Mouse (Mus musculus) MEL (cell line): ENCODE measurements at regions not wholly inside any gene's neighbourhood (a gene's known extent, or its start where the extent isn't known, plus 50 kb on each side); places are given as distances from the start of the nearest gene placed in this dataset.

Experiments used
- DNase-seq: peaks from one replicate; pipeline ENCODE4 v3.0.0; 2011; ENCODE audit warnings: low read depth, low spot score
- H3K27ac ChIP-seq: 2 replicates; pipeline ENCODE4 v1.5.1; 2012; ENCODE audit warnings: low read depth, mild to moderate bottlenecking, control low read depth, low read length, moderate library complexity; ENCODE audit not compliant: control insufficient read depth
- H3K27me3 ChIP-seq, 2 experiments: fragments of 150-350 bp in 1 of 2; sonication (generic) in 1 of 2; 2 replicates each; pipeline ENCODE4 v1.6.1; 2012; ENCODE audit warnings: low read length in 2 of 2, mild to moderate bottlenecking in 2 of 2, improper control_type of control experiment in 1 of 2, moderate library complexity in 1 of 2; ENCODE audit not compliant: insufficient read depth in 2 of 2, control insufficient read depth in 1 of 2
- H3K36me3 ChIP-seq, 2 experiments: 2 replicates each; pipeline ENCODE4 v1.6.1; 2012 to 2014; ENCODE audit warnings: low read length in 2 of 2, improper control_type of control experiment in 1 of 2, inconsistent platforms in 1 of 2, mild to moderate bottlenecking in 1 of 2; ENCODE audit not compliant: insufficient read depth in 2 of 2, control insufficient read depth in 1 of 2
- H3K4me1 ChIP-seq, 2 experiments: fragments of 150-350 bp in 1 of 2; sonication (generic) in 1 of 2; 2 replicates each; pipeline ENCODE4 v1.6.1; 2012; ENCODE audit warnings: low read length in 2 of 2, improper control_type of control experiment in 1 of 2, mild to moderate bottlenecking in 1 of 2; ENCODE audit not compliant: insufficient read depth in 2 of 2, control insufficient read depth in 1 of 2
- H3K4me3 ChIP-seq, 2 experiments: fragments of 150-350 bp in 1 of 2; sonication (generic) in 1 of 2; 2 replicates each; pipeline ENCODE4 v1.5.1; 2012; ENCODE audit warnings: low read depth in 2 of 2, low read length in 2 of 2, mild to moderate bottlenecking in 2 of 2, moderate library complexity in 2 of 2, control low read depth in 1 of 2, improper control_type of control experiment in 1 of 2; ENCODE audit not compliant: control insufficient read depth in 1 of 2, insufficient read depth in 1 of 2
- H3K79me2 ChIP-seq: 2 replicates; pipeline ENCODE4 v1.6.1; 2012; ENCODE audit warnings: mild to moderate bottlenecking, low read length, moderate library complexity; ENCODE audit not compliant: control insufficient read depth, poor library complexity, insufficient read depth
- H3K9ac ChIP-seq: 2 replicates; pipeline ENCODE4 v1.6.1; 2012; ENCODE audit warnings: low read depth, mild to moderate bottlenecking, control low read depth, low read length, moderate library complexity; ENCODE audit not compliant: control insufficient read depth, poor library complexity, severe bottlenecking
- H3K9me3 ChIP-seq: fragments of 150-350 bp; sonication (generic); replicated peaks from 2 replicates; pipeline ENCODE4 v1.6.1; 2012; ENCODE audit warnings: mild to moderate bottlenecking, low read length, improper control_type of control experiment, moderate library complexity; ENCODE audit not compliant: insufficient read depth
- CHD2 ChIP-seq: IDR thresholded peaks from 2 replicates; pipeline ENCODE4 v1.6.1; 2011; ENCODE audit warnings: low read length, improper control_type of control experiment
- CTCF ChIP-seq, 3 experiments: IDR thresholded peaks in 2 of 3; conservative IDR thresholded peaks in 1 of 3; 2 replicates each; pipeline ENCODE4 v1.5.1; 2011 to 2012; ENCODE audit warnings: low read length in 3 of 3, low read depth in 2 of 3, mild to moderate bottlenecking in 2 of 3, improper control_type of control experiment in 1 of 3, inconsistent platforms in 1 of 3, mixed read lengths in 1 of 3, moderate library complexity in 1 of 3; ENCODE audit not compliant: control insufficient read depth in 1 of 3, insufficient read depth in 1 of 3, poor library complexity in 1 of 3, severe bottlenecking in 1 of 3
- ELF1 ChIP-seq: IDR thresholded peaks from 2 replicates; pipeline ENCODE4 v1.6.1; 2014; ENCODE audit warnings: low read depth, mild to moderate bottlenecking, inconsistent platforms, low read length, improper control_type of control experiment, moderate library complexity
- EP300 ChIP-seq, 2 experiments: IDR thresholded peaks; 2 replicates each; pipeline ENCODE4 v1.6.1; 2011; ENCODE audit warnings: improper control_type of control experiment in 2 of 2, low read length in 2 of 2, low read depth in 1 of 2, mild to moderate bottlenecking in 1 of 2
- ETS1 ChIP-seq: IDR thresholded peaks from 2 replicates; pipeline ENCODE4 v1.6.1; 2012; ENCODE audit warnings: low read depth, mild to moderate bottlenecking, inconsistent platforms, low read length, improper control_type of control experiment, moderate library complexity
- HCFC1 ChIP-seq: IDR thresholded peaks from 2 replicates; pipeline ENCODE4 v1.6.1; 2012; ENCODE audit warnings: low read depth, mild to moderate bottlenecking, inconsistent platforms, low read length, improper control_type of control experiment, moderate library complexity
- KAT2A ChIP-seq: conservative IDR thresholded peaks from 2 replicates; pipeline ENCODE4 v1.6.1; 2012; ENCODE audit warnings: low read depth, low read length, improper control_type of control experiment, inconsistent platforms
- MAX ChIP-seq: IDR thresholded peaks from 2 replicates; pipeline ENCODE4 v1.6.1; 2011; ENCODE audit warnings: low read length, improper control_type of control experiment
- MAZ ChIP-seq: IDR thresholded peaks from 2 replicates; pipeline ENCODE4 v1.6.1; 2012; ENCODE audit warnings: low read depth, mild to moderate bottlenecking, inconsistent platforms, low read length, improper control_type of control experiment
- MXI1 ChIP-seq: IDR thresholded peaks from 2 replicates; pipeline ENCODE4 v1.6.1; 2011; ENCODE audit warnings: mild to moderate bottlenecking, low read depth, low read length, improper control_type of control experiment
- MYB ChIP-seq: IDR thresholded peaks from 2 replicates; pipeline ENCODE4 v1.6.1; 2011; ENCODE audit warnings: mild to moderate bottlenecking, low read depth, low read length, improper control_type of control experiment
- MYC ChIP-seq: IDR thresholded peaks from 2 replicates; pipeline ENCODE4 v1.6.1; 2011; ENCODE audit warnings: low read depth, mild to moderate bottlenecking, low read length, improper control_type of control experiment, moderate library complexity
- NELFE ChIP-seq: IDR thresholded peaks from 2 replicates; pipeline ENCODE4 v1.6.1; 2011; ENCODE audit warnings: low read depth, low read length, improper control_type of control experiment
- NRF1 ChIP-seq: IDR thresholded peaks from 2 replicates; pipeline ENCODE4 v1.6.1; 2014; ENCODE audit warnings: low read depth, mild to moderate bottlenecking, inconsistent platforms, low read length, improper control_type of control experiment, moderate library complexity; ENCODE audit not compliant: poor library complexity, insufficient read depth, severe bottlenecking
- POLR2AphosphoS5 ChIP-seq: IDR thresholded peaks from 2 replicates; pipeline ENCODE4 v1.6.1; 2012; ENCODE audit warnings: low read depth, borderline replicate concordance, mild to moderate bottlenecking, inconsistent platforms, low read length, moderate library complexity, mixed read lengths
- RAD21 ChIP-seq: IDR thresholded peaks from 2 replicates; pipeline ENCODE4 v1.6.1; 2011; ENCODE audit warnings: mild to moderate bottlenecking, low read depth, low read length, improper control_type of control experiment
- SIN3A ChIP-seq: IDR thresholded peaks from 2 replicates; pipeline ENCODE4 v1.6.1; 2012; ENCODE audit warnings: low read length, improper control_type of control experiment, inconsistent platforms
- SMC3 ChIP-seq: IDR thresholded peaks from 2 replicates; pipeline ENCODE4 v1.6.1; 2011; ENCODE audit warnings: low read depth, low read length, improper control_type of control experiment
- USF1 ChIP-seq: IDR thresholded peaks from 2 replicates; pipeline ENCODE4 v1.6.1; 2014; ENCODE audit warnings: low read depth, mild to moderate bottlenecking, inconsistent platforms, low read length, improper control_type of control experiment, moderate library complexity
- ZC3H11A ChIP-seq: IDR thresholded peaks from 2 replicates; pipeline ENCODE4 v1.6.1; 2012; ENCODE audit warnings: low read depth, mild to moderate bottlenecking, inconsistent platforms, low read length, improper control_type of control experiment
- ZMIZ1 ChIP-seq: IDR thresholded peaks from 2 replicates; pipeline ENCODE4 v1.6.1; 2012; ENCODE audit warnings: low read depth, mild to moderate bottlenecking, inconsistent platforms, low read length, improper control_type of control experiment, moderate library complexity

DNA sequence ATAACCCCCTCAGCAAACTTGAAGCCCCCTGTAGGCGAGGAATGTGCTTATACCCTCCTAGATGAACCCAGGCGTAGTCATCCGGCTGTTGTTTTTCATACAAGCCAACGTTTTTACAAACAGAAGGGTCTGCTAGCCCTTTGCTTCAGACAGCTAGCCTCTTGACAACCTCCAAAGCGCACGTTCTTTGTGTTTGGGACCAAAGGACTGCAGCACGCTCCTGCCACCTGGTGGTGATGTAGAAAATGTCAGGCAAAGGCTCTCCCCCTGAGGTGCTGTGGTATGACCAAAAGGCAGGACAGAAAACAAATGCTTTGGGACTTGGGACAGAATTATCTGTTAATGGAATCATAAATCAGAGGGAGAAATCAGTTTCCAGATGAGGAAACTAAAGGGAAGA is 109.4 kb upstream of the Rad23b start:
- H3K27me3 ChIP-seq: no peaks in the 10 kb centered on the region
- no peaks in the 10 kb centered on the region for H3K36me3 ChIP-seq
- H3K4me1 ChIP-seq: no peaks in the 10 kb centered on the region
- H3K4me3 ChIP-seq: no peak overlapping the region
- no peak overlapping the region for H3K9ac ChIP-seq
- peak; percentile 62 for DNase-seq
- no peak overlapping the region for H3K27ac ChIP-seq
- no peaks in the 10 kb centered on the region for H3K9me3 ChIP-seq
- H3K79me2 ChIP-seq: no peaks in the 10 kb centered on the region
- peak; percentile 92 for TF ChIP-seq RAD21
- TF ChIP-seq MXI1: no peak
- peak; percentile 89 for TF ChIP-seq ZC3H11A
- peak; percentile 96 for TF ChIP-seq SMC3
- TF ChIP-seq CTCF (IDR thresholded peaks at IDR 0.05 in 2 of 3, conservative IDR thresholded peaks at IDR 0.05 in 1 of 3; ENCODE audit: control insufficient read depth in 1 of 3, insufficient read depth in 1 of 3, low read depth in 2 of 3, low read length in 3 of 3, poor library complexity in 1 of 3, severe bottlenecking in 1 of 3): peak; percentile 76 to 90 (median 85)
- TF ChIP-seq, all 39 proteins: peak for 4

DNA sequence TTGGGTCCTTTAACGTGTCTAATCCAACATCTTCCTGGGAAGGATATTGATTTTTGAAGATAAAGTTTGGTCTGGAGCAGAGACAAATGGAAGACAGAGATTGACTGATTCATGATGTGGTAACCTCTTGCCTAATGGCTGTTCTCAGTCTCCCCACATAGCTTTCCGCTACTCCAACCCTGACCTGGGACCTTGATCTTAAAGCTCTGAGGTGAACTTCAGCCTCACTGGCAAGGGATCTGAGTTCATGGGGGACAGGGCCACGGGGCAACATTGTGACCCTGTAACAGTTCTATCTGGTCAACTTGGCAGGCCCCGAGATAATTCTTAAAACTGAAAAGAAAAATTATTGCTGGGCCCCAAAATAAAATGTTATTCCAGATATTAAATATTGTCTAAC is 107.5 kb upstream of the Rad23b start:
- no peak overlapping the region for H3K4me3 ChIP-seq
- TF ChIP-seq KAT2A: no peak
- no peak for TF ChIP-seq SIN3A
- no peak for TF ChIP-seq MAZ
- no peak for TF ChIP-seq POLR2AphosphoS5
- TF ChIP-seq MXI1: no peak
- TF ChIP-seq HCFC1: no peak
- TF ChIP-seq SMC3: no peak
- TF ChIP-seq CHD2: no peak
- TF ChIP-seq EP300 (IDR thresholded peaks at IDR 0.05; ENCODE audit: low read depth in 1 of 2, low read length in 2 of 2): no peak
- no peak for TF ChIP-seq NELFE
- no peak for TF ChIP-seq MYC
- no peak for TF ChIP-seq ELF1
- TF ChIP-seq MYB: no peak
- TF ChIP-seq USF1: no peak
- TF ChIP-seq MAX: no peak
- TF ChIP-seq ZMIZ1: no peak
- no peak for TF ChIP-seq NRF1
- no peak for TF ChIP-seq ETS1
- TF ChIP-seq, all 39 proteins: peak for 0
- DNase-seq: no peak
- H3K36me3 ChIP-seq: no peaks in the 10 kb centered on the region
- no peak overlapping the region for H3K9ac ChIP-seq
- no peaks in the 10 kb centered on the region for H3K4me1 ChIP-seq
- no peak overlapping the region for H3K27ac ChIP-seq
- H3K9me3 ChIP-seq: no peaks in the 10 kb centered on the region
- H3K79me2 ChIP-seq: no peaks in the 10 kb centered on the region
- no peaks in the 10 kb centered on the region for H3K27me3 ChIP-seq
